Mouse (Mus musculus): ENCODE results near the gene Apoc1.

The Apoc1 gene

DNA sequence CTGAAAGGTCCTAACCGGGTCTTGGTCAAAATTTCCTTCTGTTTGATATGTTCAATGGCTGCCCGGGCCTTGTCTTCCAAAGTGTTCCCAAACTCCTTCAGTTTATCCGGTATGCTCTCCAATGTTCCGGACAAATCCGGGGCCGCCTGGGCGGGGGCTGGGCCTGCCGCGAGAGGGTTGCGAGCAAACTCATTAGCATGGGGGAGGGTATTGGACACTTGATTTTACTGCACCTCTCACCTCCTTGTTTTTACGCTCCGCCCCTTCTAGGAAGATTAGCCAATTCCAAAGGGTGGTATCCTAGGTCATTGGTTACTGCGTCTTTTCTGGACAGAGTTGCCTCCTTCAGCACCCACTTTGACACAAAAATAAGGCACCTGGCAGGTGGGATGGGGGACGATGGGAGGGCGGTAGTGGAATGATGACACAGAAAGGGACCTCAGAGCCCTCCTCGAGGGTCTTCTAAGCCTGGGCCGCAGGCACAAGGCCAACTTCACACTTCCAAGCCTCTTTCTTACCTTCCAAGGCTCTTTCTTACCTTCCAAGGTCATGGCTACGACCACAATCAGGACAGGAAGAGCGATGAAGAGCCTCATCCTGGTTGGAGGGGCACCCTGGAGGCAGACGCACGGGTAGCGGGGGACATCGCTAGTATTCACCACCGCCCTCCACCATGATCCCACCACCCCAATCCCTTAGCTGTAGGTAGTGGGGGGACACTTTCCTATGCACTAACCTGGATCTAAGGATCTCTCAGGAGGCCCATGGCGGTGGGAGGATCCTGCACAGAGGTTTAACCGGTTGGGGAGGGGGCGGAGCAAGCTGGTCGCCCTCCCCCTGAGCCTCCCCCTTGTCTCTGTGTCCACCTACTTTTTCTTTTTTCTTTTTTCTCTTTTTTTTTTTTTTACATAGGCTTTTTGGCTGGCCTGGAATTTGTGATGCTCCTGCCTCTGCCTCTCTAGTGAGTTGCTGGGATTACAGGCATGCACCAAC lies at the start of gene Apoc1:
Apoc1 (minus strand) TSS at position 788 of the 993 bp plus-strand sequence.
- DNase-seq: no peak

DNA sequence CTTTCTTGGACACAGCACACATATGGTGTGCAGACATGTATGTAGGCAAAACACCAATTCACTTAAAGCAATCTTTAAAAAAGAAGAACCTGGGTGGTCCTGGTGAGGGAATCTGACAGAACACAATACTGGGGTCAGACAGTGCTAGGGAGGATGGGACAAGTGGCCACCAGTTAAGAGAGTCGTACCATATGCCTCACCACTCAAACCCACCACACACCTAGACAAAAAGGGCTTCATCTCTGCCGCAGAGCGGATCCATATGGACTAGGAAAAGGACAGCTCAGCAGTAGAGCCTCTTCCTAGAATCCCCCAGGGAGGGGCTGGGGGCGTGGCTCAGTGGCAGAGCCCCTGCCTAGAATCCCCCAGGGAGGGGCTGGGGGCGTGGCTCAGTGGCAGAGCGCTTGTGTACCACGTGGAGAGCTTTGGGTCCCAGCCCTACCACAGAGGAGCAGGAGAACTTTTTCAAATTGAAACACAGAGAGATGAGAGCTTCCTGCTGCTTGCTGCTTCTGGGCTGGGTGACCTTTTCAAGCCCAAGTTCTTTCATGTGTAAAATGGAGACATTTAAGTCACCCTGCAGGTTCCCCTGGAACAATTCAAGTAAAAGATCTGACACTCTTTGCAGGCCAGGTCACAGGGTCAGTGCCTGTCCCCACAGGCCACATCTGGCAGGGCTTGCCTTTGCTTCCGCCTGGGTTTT lies 49.0 kb upstream of the Apoc1 start:
- no peak for DNase-seq

DNA sequence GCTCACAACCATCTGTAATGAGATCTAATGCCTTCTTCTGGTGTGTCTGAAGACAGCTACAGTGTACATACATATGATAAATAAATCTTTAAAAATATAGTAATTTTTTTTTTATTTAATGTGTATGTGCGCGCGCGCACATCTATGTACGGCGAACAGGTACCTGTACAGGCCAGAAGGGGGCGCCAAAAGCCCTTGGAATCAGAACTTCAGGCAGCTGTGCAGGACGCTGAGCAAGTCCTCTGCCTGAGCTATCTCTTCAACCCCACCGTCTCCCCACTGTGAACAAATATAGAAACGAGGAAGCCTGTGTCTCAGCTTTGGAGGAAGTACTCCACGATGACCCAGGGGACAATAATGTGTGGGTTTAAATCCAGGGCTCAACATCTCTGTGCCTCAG lies 47.8 kb upstream of the Apoc1 start:
- no peak for DNase-seq

DNA sequence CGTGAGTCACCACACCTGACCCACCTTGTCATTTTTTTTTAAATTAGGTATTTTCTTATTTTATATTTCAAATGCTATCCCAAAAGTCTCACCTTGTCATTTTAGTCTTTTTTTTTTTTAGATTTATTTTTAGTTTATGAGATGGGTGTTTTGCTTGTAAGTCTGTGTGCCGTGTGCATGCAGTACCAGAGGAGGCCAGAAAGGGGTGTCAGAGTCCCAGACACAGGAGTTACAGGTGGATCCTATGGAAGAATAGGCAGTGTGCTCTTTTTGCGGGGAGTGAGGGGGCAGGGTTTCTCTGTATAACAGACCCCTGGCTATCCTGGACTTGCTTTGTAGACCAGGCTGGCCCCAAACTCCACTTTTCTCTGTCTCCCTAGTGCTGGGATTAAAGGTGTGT lies 46.3 kb upstream of the Apoc1 start:
- DNase-seq: no peak

DNA sequence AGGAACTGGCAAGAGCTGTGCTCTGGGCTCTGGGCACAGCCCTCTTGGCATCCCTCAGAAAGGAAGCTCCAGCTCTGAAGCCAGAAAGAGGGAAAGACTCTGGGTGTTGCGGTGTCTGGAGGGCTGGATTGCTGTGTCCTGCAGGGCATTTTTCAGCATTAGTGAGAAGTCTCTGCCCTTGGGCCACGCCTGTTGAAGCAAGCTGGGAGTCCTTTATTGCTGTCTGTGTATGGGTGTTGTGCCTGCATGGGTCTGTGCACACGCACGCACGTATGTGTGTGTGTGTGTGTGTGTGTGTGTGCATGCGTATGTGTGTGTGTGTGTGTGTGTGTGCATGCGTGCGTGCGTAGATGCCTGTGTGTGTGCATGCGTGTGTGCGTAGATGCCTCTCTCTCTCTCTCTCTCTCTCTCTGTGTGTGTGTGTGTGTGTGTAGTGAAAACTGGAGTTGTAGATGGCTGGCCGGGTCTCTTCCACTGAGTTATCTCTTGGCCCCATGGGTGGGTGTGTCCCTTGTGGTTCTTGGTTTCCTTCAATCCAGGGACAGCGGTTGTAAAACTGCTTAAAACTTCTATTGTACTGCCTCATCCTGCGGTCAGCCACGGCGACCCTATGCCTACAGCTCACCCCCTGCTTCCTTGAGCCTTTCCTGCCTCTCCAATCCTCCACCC lies 44.1 kb upstream of the Apoc1 start:
- no peak for DNase-seq

DNA sequence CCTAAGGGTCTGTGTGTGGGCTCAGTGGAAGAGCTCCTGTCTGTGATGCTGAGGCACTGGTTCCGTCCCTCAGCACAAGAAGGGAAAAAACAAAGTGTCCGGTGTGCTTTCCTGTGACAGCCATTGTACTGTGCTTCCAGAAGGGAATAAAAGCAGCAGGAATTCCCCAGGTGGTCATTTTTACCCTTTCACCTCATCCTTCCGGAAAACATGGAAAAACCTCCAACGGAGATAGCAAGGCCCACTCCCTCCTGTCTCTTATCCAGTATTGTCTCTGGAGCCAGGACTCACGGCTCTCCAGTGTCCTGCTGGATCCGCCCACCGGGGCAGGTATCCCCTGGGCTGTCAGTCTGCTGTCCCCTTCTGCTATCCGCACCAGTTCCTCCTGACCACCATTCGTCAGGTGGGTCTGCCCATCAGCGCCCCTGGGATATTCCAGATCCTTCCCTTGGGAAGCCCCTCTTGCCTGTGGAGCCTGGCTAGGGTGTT lies 41.8 kb upstream of the Apoc1 start:
- no peak for DNase-seq

DNA sequence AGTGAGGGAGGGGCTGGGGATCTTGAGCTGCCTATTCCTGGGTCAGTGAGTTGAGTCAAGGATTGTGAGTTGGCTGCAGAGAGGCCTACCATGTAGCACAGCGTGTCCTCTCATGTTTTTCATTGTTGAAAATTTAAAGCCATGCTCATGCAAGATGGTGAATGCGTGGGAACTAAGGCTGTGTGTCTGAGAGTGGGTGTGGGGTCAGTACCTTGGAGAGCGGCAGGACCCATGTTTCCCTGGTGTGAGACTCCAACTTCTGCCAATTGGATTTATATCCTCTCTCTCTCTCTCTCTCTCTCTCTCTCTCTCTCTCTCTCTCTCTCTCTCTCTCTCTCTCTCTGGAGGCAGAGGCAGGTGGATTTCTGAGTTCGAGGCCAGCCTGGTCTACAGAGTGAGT lies 34.1 kb upstream of the Apoc1 start:
- no peak for DNase-seq

DNA sequence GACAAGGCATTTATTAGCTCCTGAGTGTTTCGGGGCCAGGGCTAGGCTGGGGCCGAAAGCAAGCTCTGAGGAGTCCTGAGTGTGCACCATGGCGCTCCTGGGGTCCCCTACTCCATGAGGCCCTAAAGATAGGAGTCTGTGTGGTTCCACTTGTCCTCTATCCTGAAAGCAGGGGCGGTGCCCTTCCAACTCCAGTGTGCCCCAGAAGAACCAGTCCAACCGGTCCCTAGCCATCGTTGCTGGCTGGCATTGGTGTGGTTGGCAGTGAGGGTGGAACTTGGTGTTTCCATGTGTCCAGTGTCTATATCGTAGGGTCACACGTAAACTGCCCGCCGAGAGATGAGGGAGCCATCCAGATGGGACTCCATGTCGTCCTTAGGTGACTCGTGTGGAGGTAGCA lies 31.7 kb upstream of the Apoc1 start:
- DNase-seq: no peak

DNA sequence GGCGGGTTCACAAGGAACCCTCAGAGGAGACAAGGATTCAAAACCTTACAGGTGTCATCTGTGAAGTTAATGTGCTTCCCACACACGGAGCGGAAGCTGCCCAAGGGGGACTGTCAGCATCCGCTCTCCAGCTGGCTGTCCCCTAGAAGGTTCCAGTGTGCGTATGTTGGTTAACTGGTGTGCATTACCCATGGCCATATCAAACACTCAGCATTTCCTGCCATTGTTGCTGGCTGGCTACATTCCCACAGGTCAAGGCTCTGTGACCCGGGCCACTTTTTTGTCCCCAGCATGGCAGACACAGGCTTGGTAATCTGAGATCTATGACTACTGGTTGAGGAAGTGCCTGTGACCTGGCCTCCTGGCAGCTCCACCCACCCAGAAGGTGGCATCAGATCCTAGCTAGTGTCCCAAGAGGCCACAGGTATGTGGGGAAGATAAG lies 30.3 kb upstream of the Apoc1 start:
- no peak for DNase-seq

DNA sequence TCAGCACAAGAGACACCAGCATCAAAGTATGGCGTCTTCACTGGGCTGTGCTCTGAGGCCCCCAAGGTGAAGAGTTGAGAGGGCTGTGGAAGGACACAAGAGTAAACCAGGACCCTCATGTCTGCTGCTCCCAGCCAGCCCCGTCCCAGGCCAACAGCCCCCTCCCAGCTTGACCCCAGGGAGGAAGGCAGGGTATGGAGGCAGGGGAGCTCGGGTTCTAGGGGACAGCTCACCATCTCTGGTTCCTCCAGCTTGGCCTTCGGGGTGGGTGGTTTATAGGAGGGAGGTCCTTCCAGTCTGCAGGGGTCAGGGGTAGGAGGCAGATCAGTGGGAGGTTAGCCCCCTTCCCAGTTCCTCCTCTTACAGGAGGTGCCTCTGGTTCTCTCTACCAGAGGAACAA lies 26.7 kb upstream of the Apoc1 start:
- DNase-seq: no peak

DNA sequence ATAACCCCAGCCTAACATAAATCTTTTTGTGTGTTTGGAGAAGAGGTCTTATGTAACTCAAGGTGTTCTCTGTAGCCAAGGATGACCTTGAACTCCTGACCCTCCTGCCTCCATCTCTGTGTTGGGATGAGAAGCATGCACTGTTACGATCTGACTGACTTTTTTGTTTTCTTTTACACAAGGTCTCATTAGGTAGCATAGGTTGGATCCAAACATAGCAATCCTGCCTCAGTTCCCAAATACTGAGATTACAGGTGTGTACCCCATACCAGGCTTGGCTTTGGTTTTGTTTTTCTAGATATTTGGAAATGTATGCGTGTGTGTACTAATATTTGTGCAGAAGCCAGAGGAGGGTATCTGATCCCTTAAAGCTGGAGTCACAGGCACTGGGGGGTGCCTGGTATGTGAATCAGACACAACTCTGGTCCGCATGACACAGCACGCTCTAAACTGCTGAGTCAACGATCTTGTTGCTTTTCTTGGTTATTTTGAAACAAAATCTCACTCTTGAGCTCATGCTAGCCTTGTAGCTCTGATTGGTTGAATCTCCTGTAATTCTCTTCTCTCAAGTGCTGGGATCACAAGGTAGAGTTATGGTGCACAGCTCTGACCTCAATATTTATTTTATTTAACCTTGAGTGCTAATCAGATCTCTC lies 26.0 kb upstream of the Apoc1 start:
- no peak for DNase-seq

DNA sequence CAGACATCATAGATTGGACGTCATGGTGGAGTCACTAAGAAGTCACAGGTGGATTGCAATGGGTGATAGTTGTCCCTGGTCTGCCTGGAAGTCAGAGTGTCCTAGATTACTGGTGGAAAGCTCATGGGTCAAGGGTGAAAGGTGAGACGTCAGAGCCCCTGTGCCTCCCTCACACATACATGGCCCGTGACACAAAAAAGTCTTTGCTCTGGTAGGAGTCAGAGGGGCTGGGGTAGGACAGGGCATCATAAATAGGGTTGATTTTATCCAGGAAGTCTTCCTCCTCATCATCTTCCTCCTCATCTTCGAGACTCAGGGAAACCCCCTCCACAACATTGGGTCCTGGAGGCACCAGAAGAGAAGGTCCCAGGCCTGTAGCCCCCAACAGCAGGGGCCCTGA lies 24.9 kb upstream of the Apoc1 start:
- no peak for DNase-seq

DNA sequence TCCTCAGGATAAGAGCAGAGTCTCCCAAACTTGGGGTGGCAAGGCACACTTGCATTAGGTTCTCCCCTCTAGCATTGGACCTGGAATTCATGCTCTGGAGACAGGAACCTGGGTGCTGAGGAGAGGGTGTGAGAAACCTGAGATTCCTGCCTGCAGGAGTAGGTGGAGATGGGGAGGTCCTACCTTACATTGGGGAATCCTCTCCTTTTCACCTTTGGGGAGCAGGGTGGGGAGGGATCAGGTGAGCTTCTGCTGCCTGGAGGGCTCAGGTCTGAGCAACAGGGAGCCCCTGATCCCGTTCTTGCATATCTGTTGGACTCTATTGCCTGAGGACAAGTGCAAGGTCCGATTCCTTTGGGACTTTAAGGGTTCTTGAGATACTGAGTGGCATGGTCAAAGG lies 24.4 kb upstream of the Apoc1 start:
- DNase-seq: no peak

DNA sequence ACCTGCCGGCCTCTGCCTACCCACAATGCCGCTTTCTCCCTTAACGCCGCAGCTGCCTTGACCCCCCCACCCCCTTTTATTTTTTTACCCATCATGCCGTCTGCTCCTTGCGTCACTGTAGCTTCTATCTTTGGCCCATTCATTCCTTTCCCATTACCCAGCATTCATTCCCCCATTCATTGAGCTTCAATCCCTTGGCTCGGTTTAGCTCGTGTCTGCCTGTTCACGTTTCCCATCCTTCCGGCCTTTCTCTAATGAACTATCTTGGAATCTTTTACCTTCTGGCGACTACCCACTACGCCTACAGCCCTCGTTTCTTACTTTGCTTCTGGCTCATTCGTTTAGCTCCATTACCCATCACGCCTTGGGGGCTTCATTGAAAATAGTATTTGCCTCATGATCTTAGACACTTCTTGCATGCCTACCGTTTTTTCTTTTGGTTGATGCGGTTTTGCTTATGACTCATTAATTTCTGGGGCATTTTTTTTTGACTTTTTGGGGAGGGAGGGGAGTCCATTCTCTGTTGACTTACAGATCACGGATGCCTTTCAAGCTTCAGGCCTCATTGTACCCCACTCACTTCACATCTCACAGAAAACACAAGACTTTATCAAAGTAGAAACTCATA lies 23.7 kb upstream of the Apoc1 start:
- no peak for DNase-seq

DNA sequence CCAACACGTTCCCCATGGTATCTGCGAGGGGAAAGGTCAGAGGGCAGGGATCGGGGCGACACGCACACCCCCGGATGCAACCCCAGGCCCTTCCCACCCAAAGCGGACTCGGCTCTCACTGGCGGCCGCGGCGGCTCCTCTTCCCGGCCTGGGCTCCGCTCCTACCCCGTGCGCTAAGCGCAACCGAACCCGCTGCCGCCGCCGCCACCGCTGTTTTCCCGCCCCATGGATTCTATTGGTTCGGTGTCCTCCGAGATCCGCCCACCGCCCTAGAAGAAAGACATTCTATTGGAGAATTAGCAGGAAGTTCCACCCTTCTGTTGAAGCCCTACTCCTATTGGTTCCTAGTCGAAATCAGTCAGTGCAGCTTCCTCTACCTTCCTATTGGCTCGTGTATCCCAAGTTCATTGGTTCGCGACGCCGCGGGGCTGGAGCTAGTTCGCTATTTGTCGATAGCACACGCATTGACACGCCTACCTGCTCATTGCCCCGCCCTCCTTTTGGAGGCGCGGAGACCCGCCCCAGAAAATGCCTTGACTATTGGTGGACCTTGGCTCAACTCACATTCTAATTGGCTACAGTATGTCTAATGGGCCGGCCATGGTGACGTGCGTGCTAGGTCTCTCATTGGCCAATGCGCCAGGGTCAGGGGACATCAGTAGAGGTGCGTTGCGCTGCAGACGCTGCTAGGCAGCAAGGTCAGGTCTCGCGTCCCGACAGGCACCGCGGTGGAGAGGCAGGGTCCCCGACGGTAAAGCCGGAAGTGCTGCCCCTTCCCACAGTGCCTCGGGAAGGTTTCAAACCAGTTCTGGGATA lies 23.0 kb upstream of the Apoc1 start, which contains the start of gene Tomm40:
Tomm40 (minus strand) TSS at position 200 of the 816 bp plus-strand sequence.
- peak; percentile 99 for DNase-seq

DNA sequence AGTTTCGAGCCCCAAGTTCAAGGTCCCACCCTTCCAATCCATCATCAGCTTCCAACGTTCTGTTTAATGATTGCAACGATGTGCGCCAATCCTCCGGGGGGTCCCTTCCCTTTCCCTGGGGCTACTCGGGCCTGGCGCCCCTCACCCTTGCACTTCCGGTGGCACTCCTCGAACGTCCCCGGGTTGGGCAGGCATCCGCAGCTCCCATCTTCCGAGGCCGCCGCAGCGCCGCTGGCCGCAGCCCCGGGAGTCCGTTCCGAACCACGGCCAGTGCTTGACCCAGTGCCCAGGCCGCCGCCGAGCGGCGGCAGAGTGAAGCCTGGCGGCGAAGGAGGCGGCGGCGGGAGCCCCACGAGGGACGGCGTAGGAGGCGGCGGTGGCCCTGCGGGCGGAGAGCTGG lies 22.4 kb upstream of the Apoc1 start:
- DNase-seq: peak in 1 of 2 experiments; percentile 67

DNA sequence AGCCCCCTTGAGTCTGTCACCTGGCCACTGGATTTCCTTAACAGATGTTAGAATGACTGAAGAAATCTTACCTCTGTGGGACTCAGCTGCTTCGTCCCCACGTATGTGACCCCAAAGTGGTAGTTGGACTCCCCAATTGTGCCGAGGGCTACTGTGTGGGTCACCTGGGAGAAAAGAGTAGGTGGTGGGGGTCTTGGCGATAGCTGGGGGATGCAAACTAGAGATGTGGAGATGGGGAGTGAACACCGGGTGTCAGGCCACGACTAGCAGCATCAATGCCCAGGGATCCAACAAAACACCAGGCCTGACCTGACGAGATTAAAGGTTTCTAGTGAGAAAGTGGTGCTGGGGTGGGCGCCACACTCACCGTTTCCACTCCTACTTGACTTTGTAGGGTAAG lies 21.1 kb upstream of the Apoc1 start:
- no peak for DNase-seq

DNA sequence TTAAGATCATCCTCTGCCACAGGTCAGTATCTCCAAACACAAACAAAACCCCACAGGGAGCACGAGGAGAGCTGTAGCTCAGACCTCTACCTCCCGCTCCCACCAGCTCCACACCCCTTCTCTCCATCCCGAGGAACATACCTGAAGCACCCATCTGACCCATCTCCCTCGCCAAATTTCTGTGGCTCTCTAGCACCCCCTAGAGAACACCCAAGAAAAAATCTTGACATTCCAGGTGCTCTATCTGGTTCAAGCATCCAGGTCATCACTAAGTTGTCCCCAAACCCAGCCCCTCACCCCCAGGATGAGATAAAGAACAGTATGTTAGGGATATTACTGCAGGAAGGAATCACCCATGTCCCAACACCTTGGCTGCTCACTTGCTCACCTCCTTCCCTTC lies 20.7 kb upstream of the Apoc1 start:
- DNase-seq: peak; percentile 54 to 66

DNA sequence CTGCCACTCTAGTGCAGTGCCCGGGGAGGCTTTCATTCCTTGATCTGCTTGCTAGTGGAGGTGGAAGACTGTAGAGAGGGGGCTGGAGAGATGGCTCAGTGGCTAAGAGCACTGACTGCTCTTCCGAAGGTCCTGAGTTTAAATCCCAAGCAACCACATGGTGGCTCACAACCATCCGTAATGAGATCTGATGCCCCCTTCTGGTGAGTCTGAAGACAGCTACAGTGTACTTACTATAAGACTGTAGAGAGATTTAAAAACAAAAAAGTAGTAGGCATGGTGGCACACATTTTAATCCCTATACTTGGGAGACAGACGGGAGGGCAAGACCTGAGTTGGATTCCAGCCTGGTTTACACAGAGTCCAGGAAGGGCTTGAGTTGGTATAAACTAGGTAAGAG lies 20.0 kb upstream of the Apoc1 start:
- peak in 1 of 2 experiments; percentile 49 for DNase-seq

DNA sequence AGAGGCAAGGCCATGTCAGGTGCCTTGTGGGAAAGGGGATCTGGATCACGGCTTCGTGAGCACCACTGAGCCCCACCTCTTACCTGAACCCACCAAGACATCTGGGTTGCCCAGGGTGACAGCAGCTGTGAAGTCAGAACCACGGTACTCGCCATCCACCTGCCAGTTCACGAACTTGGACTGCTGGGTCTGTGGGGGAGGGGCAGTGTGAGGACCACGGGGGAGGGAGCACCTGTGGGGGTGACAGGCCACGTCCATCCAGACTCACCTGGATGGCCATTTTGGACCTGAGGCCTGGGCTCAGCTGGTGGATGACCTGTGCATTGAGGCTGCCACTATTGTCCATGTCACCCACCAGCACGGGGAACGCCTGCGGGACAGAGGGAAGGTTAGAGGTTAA lies 18.2 kb upstream of the Apoc1 start:
- no peak for DNase-seq

DNA sequence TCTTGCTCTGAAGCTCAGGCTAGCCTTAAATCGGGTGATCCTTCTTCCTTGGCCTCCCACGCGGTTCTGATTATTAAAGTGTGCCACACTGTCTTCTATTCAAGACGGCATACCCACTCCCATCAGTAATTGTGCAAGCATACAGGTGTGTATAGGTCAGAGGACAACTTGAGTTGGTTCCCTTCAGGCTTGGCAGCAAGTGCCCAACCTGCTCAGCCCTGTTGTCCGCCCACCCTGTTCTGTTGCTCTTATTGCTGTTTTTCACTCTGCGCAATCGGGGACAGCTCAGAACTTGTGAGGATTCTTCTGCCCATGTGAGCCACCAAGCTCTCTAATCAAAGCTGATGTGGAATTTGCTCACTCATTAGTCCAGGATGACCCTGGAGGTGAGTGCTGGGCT lies 12.8 kb upstream of the Apoc1 start:
- no peak for DNase-seq

Data from cerebellum, postnatal 10 days (tissue).